Mouse (Mus musculus) liver, embryonic 16.5 days (tissue): ENCODE data around the gene Agfg1. TPM values are rescaled to one million over a fixed set of nuclear protein-coding genes. Genes with fewer than 3 reads are reported as not detected.

Source experiments
- ATAC-seq: fragments of 200-750 bp; cut with Nextera tagmentation; 2 replicates; pipeline ENCODE4 v1.8.0; 2017; ENCODE audit warnings: low read depth, mild to moderate bottlenecking, moderate number of reproducible peaks, moderate library complexity
- H3K27ac ChIP-seq: fragments of 300-500 bp; sonication (generic); 2 replicates; pipeline ENCODE4 v1.5.1; 2014; ENCODE audit warnings: mild to moderate bottlenecking, low read length
- H3K27me3 ChIP-seq: fragments of 300-500 bp; sonication (generic); 2 replicates; pipeline ENCODE4 v1.6.1; 2014; ENCODE audit warnings: low read depth, low read length, mixed read lengths; ENCODE audit not compliant: control insufficient read depth, insufficient read depth
- H3K36me3 ChIP-seq: fragments of 300-500 bp; sonication (generic); 2 replicates; pipeline ENCODE4 v1.6.1; 2014; ENCODE audit warnings: mild to moderate bottlenecking; ENCODE audit not compliant: control insufficient read depth, insufficient read depth
- H3K4me1 ChIP-seq: fragments of 300-500 bp; sonication (generic); 2 replicates; pipeline ENCODE4 v1.6.1; 2014; ENCODE audit warnings: low read depth, low read length, mixed read lengths; ENCODE audit not compliant: control insufficient read depth
- H3K4me2 ChIP-seq: fragments of 300-500 bp; sonication (generic); 2 replicates; pipeline ENCODE4 v1.6.1; 2014; ENCODE audit warnings: low read depth, low read length, mixed read lengths
- H3K4me3 ChIP-seq: fragments of 300-500 bp; sonication (generic); 2 replicates; pipeline ENCODE4 v1.5.1; 2014; ENCODE audit warnings: low read depth, mild to moderate bottlenecking, low read length
- H3K9ac ChIP-seq: fragments of 300-500 bp; sonication (generic); 2 replicates; pipeline ENCODE4 v1.6.1; 2014; ENCODE audit warnings: low read depth, low read length
- H3K9me3 ChIP-seq: fragments of 300-500 bp; sonication (generic); replicated peaks from 2 replicates; pipeline ENCODE4 v1.6.1; 2016; ENCODE audit warnings: low read length; ENCODE audit not compliant: control insufficient read depth
- WGBS: fragments of 180-500 bp; shearing (Covaris S2); extraction: QIAGEN DNeasy Blood & Tissue Kit; methylation state at CpG from one replicate; pipeline ENCODE4 v1.1.7; 2014; ENCODE audit not compliant: insufficient replicate concordance; 5-methylcytosine and 5-hydroxymethylcytosine counted together
- polyA plus RNA-seq: library from polyadenylated mRNA; unstranded; fragments of >200 nt; fragmentation: Nextera tagmentation; extraction: Ambion mirVana; gene quantifications from 2 replicates; pipeline ENCODE4 v1.2.1, GENCODE M21; 2015

Agfg1 gene
- polyA plus RNA-seq, 1 experiment from 2014 or later: 44.7 TPM

DNA sequence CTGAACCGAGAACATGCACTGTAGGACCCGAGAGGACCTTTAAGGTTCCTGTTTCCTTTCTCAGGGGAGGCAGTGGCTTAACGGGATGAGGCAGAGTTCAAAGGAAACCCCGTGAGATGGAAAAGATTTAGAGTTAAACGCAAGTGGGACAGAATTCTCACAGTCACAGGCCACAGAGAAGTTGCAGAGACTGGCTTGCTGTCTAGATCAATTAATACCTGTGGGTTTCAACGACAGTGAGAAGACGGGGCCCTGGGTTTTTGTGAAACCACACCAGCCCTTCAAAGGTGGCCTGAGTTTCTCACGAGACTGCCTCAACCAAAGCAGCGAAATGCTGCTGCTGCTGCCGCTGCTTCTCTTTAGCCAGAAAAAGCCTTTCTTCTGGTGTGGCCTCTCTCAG lies 19.9 kb upstream of the Agfg1 start:
- H3K27me3 ChIP-seq: no peaks in the 10 kb centered on the region
- peaks cover 77% of the 10 kb centered on the region for H3K4me1 ChIP-seq
- peak overlapping the region; percentile 60 for H3K9ac ChIP-seq
- peak overlapping the region; percentile 59; the same call in 1 of the 2 replicates for H3K4me2 ChIP-seq
- H3K36me3 ChIP-seq: no peaks in the 10 kb centered on the region
- no peaks in the 10 kb centered on the region for H3K9me3 ChIP-seq
- H3K4me3 ChIP-seq: no peak overlapping the region
- H3K27ac ChIP-seq: peak overlapping the region; percentile 95
- no peak for ATAC-seq
- 50% methylated on average over 10 of the region's 10 CpGs for WGBS

GRCm38 (mm10) chr1:82820179-82820578 lies 19.1 kb upstream of the Agfg1 start:
- Histone ChIP-seq H3K4me3 (peak overlapping the region; percentile 47), H3K27me3 (no peaks in the 10 kb centered on the region), H3K9ac (peak overlapping the region; percentile 60), H3K4me2 (peak overlapping the region; percentile 59), H3K36me3 (no peaks in the 10 kb centered on the region), H3K9me3 (no peaks in the 10 kb centered on the region), H3K27ac (peak overlapping the region; percentile 95), H3K4me1 (peaks cover 75% of the 10 kb centered on the region)
- 30% methylated on average over 15 of the region's 15 CpGs for WGBS
- ATAC-seq: peak; percentile 52

GRCm38 (mm10) chr1:82820626-82821186 lies 18.6 kb upstream of the Agfg1 start:
- H3K9ac ChIP-seq: peak overlapping the region; percentile 60
- no peaks in the 10 kb centered on the region for H3K9me3 ChIP-seq
- no peaks in the 10 kb centered on the region for H3K27me3 ChIP-seq
- H3K36me3 ChIP-seq: no peaks in the 10 kb centered on the region
- H3K4me1 ChIP-seq: peaks cover 73% of the 10 kb centered on the region
- WGBS: 58% methylated on average over 3 of the region's 3 CpGs
- ATAC-seq: no peak
- peak overlapping the region; percentile 59 for H3K4me2 ChIP-seq
- H3K27ac ChIP-seq: peak overlapping the region; percentile 95
- H3K4me3 ChIP-seq: peak overlapping the region; percentile 47

GRCm38 (mm10) chr1:82821846-82822245 lies 17.4 kb upstream of the Agfg1 start:
- Histone ChIP-seq H3K4me1 (peaks cover 74% of the 10 kb centered on the region), H3K9ac (no peak overlapping the region), H3K27ac (peak overlapping the region; percentile 23), H3K36me3 (no peaks in the 10 kb centered on the region), H3K27me3 (no peaks in the 10 kb centered on the region), H3K4me3 (no peak overlapping the region), H3K9me3 (no peaks in the 10 kb centered on the region), H3K4me2 (no peak overlapping the region)
- ATAC-seq: no peak
- WGBS: 92% methylated on average over 3 of the region's 3 CpGs

- Histone ChIP-seq H3K4me2 (peak overlapping the region; percentile 25), H3K9me3 (no peaks in the 10 kb centered on the region), H3K27ac (peak overlapping the region; percentile 98), H3K9ac (peak overlapping the region; percentile 47), H3K36me3 (no peaks in the 10 kb centered on the region), H3K4me1 (peaks cover 59% of the 10 kb centered on the region), H3K4me3 (no peak overlapping the region), H3K27me3 (no peaks in the 10 kb centered on the region)
- ATAC-seq: peak; percentile 22
- WGBS: 35% methylated on average over 6 of the region's 6 CpGs
Observed at GRCm38 (mm10) chr1:82824147-82824546, 15.1 kb upstream of the Agfg1 start.

- Histone ChIP-seq H3K36me3 (no peaks in the 10 kb centered on the region), H3K9me3 (no peaks in the 10 kb centered on the region), H3K27me3 (no peaks in the 10 kb centered on the region), H3K4me1 (peaks cover 50% of the 10 kb centered on the region), H3K4me3 (peak overlapping the region; percentile 23), H3K4me2 (peak overlapping the region; percentile 47), H3K9ac (peak overlapping the region; percentile 68), H3K27ac (peak overlapping the region; percentile 98)
- ATAC-seq: peak; percentile 95
- 17% methylated on average over 2 of the region's 2 CpGs for WGBS
Observed at GRCm38 (mm10) chr1:82825256-82825655, 14.0 kb upstream of the Agfg1 start.

DNA sequence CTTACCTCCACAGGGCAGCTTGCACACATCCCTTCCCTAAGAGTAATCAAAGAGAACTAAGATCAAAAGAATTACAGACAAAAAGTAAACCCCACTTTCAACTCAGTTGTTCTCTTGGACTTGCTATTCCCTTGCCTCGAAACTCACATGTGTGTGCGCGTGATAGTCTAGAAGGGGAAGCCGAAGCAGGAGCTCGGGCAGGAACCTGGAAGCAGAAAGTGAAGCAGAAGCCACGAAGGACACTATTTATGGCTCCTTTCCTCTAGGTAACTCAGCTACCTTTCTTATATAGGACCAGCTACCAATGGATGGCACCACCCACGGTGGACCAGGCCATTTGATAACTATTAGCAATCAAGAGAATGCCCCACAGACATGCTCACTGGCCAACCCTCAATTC lies 13.5 kb upstream of the Agfg1 start:
- peak overlapping the region; percentile 47 for H3K4me2 ChIP-seq
- WGBS: 57% methylated on average over 7 of the region's 7 CpGs
- H3K36me3 ChIP-seq: no peaks in the 10 kb centered on the region
- H3K4me3 ChIP-seq: peak overlapping the region; percentile 23
- H3K27me3 ChIP-seq: no peaks in the 10 kb centered on the region
- ATAC-seq: peak; percentile 22
- peak overlapping the region; percentile 98 for H3K27ac ChIP-seq
- H3K9me3 ChIP-seq: no peaks in the 10 kb centered on the region
- peak overlapping the region; percentile 44 for H3K9ac ChIP-seq
- H3K4me1 ChIP-seq: peaks cover 44% of the 10 kb centered on the region

- ATAC-seq: no peak
- Histone ChIP-seq H3K27ac (peak overlapping the region; percentile 98), H3K27me3 (no peaks in the 10 kb centered on the region), H3K36me3 (no peaks in the 10 kb centered on the region), H3K4me3 (no peak overlapping the region), H3K4me2 (no peak overlapping the region), H3K4me1 (peaks cover 52% of the 10 kb centered on the region), H3K9ac (no peak overlapping the region), H3K9me3 (no peaks in the 10 kb centered on the region)
- 61% methylated on average over 5 of the region's 5 CpGs for WGBS
Observed at GRCm38 (mm10) chr1:82826911-82827310, 12.4 kb upstream of the Agfg1 start.

GRCm38 (mm10) chr1:82830771-82831170 lies 8.5 kb upstream of the Agfg1 start:
- Histone ChIP-seq H3K4me2 (no peak overlapping the region), H3K9ac (no peak overlapping the region), H3K27ac (peak overlapping the region; percentile 18; the same call in 1 of the 2 replicates), H3K4me3 (no peak overlapping the region), H3K36me3 (no peaks in the 10 kb centered on the region), H3K9me3 (no peaks in the 10 kb centered on the region), H3K27me3 (no peaks in the 10 kb centered on the region), H3K4me1 (peaks cover 58% of the 10 kb centered on the region)
- no peak for ATAC-seq
- 81% methylated on average over 1 of the region's 1 CpGs for WGBS
